Mouse (Mus musculus): ENCODE measurements at regions not wholly inside any gene's neighbourhood (a gene's known extent, or its start where the extent isn't known, plus 50 kb on each side); places are given as distances from the start of the nearest gene placed in this dataset.

DNA sequence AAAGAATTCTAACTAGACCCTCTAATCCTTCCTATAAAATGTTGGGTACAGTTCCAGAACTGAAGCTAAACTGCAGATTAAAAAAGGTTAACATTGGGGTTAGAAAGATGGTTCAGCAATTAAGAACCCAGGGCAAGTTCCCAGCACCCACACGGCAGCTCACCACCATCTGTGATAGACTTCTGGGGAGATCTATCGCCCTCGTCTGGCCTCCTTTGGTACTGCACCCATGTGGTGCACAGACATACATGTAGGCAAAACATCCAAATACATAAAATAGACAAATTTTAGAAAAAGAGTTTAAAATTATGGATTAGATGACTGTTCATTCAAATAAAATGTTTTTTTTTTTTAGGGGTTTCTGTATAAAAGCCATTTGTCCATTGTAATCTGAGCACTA, 91.4 kb upstream of the Kazn start:
- TF ChIP-seq JUND (conservative IDR thresholded peaks at IDR 0.05; ENCODE audit: low read depth, low read length) (no peak), MAFK (IDR thresholded peaks at IDR 0.05; ENCODE audit: insufficient replicate concordance, low read length) (no peak), ZC3H11A (IDR thresholded peaks at IDR 0.05; ENCODE audit: low read depth, low read length) (no peak), CHD2 (IDR thresholded peaks at IDR 0.05; ENCODE audit: low read length) (no peak), MXI1 (IDR thresholded peaks at IDR 0.05; ENCODE audit: low read depth, low read length) (no peak), CTCF (conservative IDR thresholded peaks at IDR 0.05 in 1 of 2, IDR thresholded peaks at IDR 0.05 in 1 of 2; ENCODE audit: low read depth in 2 of 2, low read length in 2 of 2) (no peak), ETS1 (conservative IDR thresholded peaks at IDR 0.05; ENCODE audit: low read depth, low read length) (no peak), USF2 (conservative IDR thresholded peaks at IDR 0.05; ENCODE audit: low read depth, low read length) (no peak), USF1 (IDR thresholded peaks at IDR 0.05; ENCODE audit: low read depth, low read length) (no peak)

Data from CH12.LX (cell line).